7 mouse cellular contexts compared by ENCODE assay signal in the genomic region with DNA sequence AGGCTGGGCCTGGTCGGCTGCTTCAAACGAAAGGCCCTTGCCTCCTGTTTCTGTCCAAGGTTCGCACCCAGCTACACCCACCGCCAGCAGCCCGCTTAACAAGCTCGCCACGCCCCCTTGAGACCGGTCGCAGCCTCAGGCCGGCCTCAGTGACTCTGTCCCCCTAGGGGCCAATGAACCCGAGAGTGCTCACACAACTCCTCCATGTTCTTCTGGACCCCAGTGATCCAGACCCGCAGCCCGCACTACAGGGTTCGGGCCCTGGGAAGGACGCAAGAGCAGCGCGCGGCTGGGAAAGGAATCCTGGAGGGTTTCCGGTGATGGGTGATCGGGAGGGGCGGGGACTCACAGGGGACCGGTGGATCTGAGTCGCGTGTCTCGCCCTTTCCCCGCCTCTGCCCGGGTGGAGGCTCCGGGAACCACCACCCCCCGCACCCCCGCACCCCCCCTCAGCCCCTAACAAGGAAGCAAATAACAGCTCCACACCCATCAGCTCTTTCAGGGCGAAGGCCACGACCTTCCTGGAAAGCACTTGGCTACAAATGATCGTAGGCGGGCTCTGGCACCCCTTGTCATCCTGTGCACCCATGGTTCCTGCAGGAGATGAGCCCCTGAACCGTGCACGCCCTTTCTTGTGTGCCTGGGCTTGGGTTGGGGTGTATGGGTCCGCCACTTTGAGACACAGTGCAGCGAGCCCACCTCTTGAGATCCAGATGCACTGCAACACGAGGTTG. TPM values are rescaled to one million over a fixed set of nuclear protein-coding genes. Genes with fewer than 3 reads are reported as not detected.
A peak's percentile ranks its signal among the peaks of the same experiment; 100 is the strongest.
DNase-seq lines count a peak whose midpoint lies in the region; ATAC-seq and TF ChIP-seq lines count a peak whose summit lies in the region.

No protein-coding gene starts in this region.

- no peaks in the 10 kb centered on the region for H3K9me3 ChIP-seq in ES-Bruce4 (replicated peaks; ENCODE audit: control insufficient read depth, insufficient read depth, low read length, poor library complexity, severe bottlenecking)
- H3K9me3 ChIP-seq in forebrain, embryonic 14.5 days (replicated peaks; ENCODE audit: control insufficient read depth, low read length): no peaks in the 10 kb centered on the region
- no peaks in the 10 kb centered on the region for H3K9me3 ChIP-seq in hindbrain, embryonic 10.5 days

- peak overlapping the region; percentile 66 for H3K4me3 ChIP-seq in ES-Bruce4 (ENCODE audit: low read depth, low read length)
- H3K4me3 ChIP-seq in forebrain, embryonic 14.5 days (ENCODE audit: low read depth, low read length): peak overlapping the region; percentile 44
- peak overlapping the region; percentile 63 for H3K4me3 ChIP-seq in hindbrain, embryonic 10.5 days

- WGBS in forebrain, embryonic 14.5 days: under 1% methylated on average over 39 of the region's 39 CpGs
- under 1% methylated on average over 39 of the region's 39 CpGs for WGBS in hindbrain, embryonic 10.5 days

- peak; percentile 49; the same call in 1 of the 2 replicates for TF ChIP-seq EP300 in ES-Bruce4 (IDR thresholded peaks at IDR 0.05; ENCODE audit: insufficient read depth, low read depth, low read length)

- DNase-seq in adrenal gland, adult (ENCODE audit: inconsistent age in 2 of 2, low spot score in 1 of 2): peak; percentile 88 to 94
- DNase-seq in forebrain, embryonic 14.5 days (ENCODE audit: low spot score): peak; percentile 70
- peak; percentile 69 for DNase-seq in hindbrain, embryonic 10.5 days (ENCODE audit: low spot score)
- peak; percentile 50 to 72 for DNase-seq in layer of hippocampus, postnatal 10 days (ENCODE audit: low spot score in 2 of 2)
- DNase-seq in lung, postnatal 36 days: peak; percentile 90
- peak; percentile 85 to 86 for DNase-seq in right cerebral cortex, postnatal 10 days (ENCODE audit: low spot score in 2 of 2)

- peak overlapping the region; percentile 31 for H3K9ac ChIP-seq in ES-Bruce4 (ENCODE audit: low read depth, poor library complexity, severe bottlenecking)
- peak overlapping the region; percentile 64 for H3K9ac ChIP-seq in forebrain, embryonic 14.5 days (ENCODE audit: low read length)

- no peaks in the 10 kb centered on the region for H3K36me3 ChIP-seq in ES-Bruce4 (ENCODE audit: control insufficient read depth, insufficient read depth, low read length, poor library complexity, severe bottlenecking)
- no peaks in the 10 kb centered on the region for H3K36me3 ChIP-seq in forebrain, embryonic 14.5 days (ENCODE audit: control insufficient read depth, insufficient read depth, low read length)
- H3K36me3 ChIP-seq in hindbrain, embryonic 10.5 days: no peaks in the 10 kb centered on the region

- ATAC-seq in forebrain, embryonic 14.5 days: peak; percentile 60

- peaks cover 6% of the 10 kb centered on the region for H3K4me1 ChIP-seq in ES-Bruce4 (ENCODE audit: control insufficient read depth, insufficient read depth, low read length)
- peaks cover 18% of the 10 kb centered on the region for H3K4me1 ChIP-seq in forebrain, embryonic 14.5 days (ENCODE audit: control insufficient read depth, insufficient read depth, low read length)
- H3K4me1 ChIP-seq in hindbrain, embryonic 10.5 days (replicated peaks): peaks cover 39% of the 10 kb centered on the region

- no peak for TF ChIP-seq POLR2A in ES-Bruce4 (IDR thresholded peaks at IDR 0.05; ENCODE audit: insufficient read depth, low read length)

- peak overlapping the region; percentile 83 for H3K4me2 ChIP-seq in forebrain, embryonic 14.5 days (ENCODE audit: low read length)

- H3K27ac ChIP-seq in ES-Bruce4 (ENCODE audit: insufficient read depth, low read length): peak overlapping the region; percentile 76
- H3K27ac ChIP-seq in forebrain, embryonic 14.5 days (ENCODE audit: low read depth, low read length): no peak overlapping the region
- H3K27ac ChIP-seq in hindbrain, embryonic 10.5 days: peak overlapping the region; percentile 86

- H3K27me3 ChIP-seq in ES-Bruce4 (ENCODE audit: control insufficient read depth, insufficient read depth, low read length, poor library complexity, severe bottlenecking): no peaks in the 10 kb centered on the region
- no peaks in the 10 kb centered on the region for H3K27me3 ChIP-seq in forebrain, embryonic 14.5 days (replicated peaks; ENCODE audit: control insufficient read depth, insufficient read depth, low read length)
- H3K27me3 ChIP-seq in hindbrain, embryonic 10.5 days (ENCODE audit: insufficient read depth, poor library complexity, severe bottlenecking): no peaks in the 10 kb centered on the region

- TF ChIP-seq CTCF in ES-Bruce4 (IDR thresholded peaks at IDR 0.05; ENCODE audit: low read depth, low read length): no peak

RNA-seq across cellular contexts. Expression of a gene that starts 17.9 kb away (rescaled TPM):
- polyA plus RNA-seq in ES-Bruce4 (2011; ENCODE audit: insufficient read depth, insufficient read length, low read depth, missing spikeins): 39.2 and 40.2 TPM in 2 replicates
- 65.5 and 65.8 TPM in 2 replicates for polyA plus RNA-seq in forebrain, embryonic 14.5 days (2014; fragmentation: Nextera tagmentation; extraction: Ambion mirVana)
- polyA plus RNA-seq in hindbrain, embryonic 10.5 days (2016; fragmentation: Nextera tagmentation; extraction: Ambion mirVana): 88.5 and 106 TPM in 2 replicates
- total RNA-seq in layer of hippocampus, postnatal 10 days (2021): 10 to 100 TPM; 19.8 to 20.5 TPM

RNA-seq across cellular contexts. Expression of a gene that starts 18.2 kb away (rescaled TPM):
- 10.0 and 13.2 TPM in 2 replicates for polyA plus RNA-seq in ES-Bruce4 (2011; ENCODE audit: insufficient read depth, insufficient read length, low read depth, missing spikeins)
- polyA plus RNA-seq in forebrain, embryonic 14.5 days (2014; fragmentation: Nextera tagmentation; extraction: Ambion mirVana): 8.4 and 8.8 TPM in 2 replicates
- 11.7 and 12.2 TPM in 2 replicates for polyA plus RNA-seq in hindbrain, embryonic 10.5 days (2016; fragmentation: Nextera tagmentation; extraction: Ambion mirVana)
- 10 to 100 TPM in 1 of 2 experiments, 1 to 10 TPM in 1; 9.8 to 10.3 TPM for total RNA-seq in layer of hippocampus, postnatal 10 days (2021)

RNA-seq across cellular contexts. Expression of a gene that starts 24.6 kb away (rescaled TPM):
- 128 and 136 TPM in 2 replicates for polyA plus RNA-seq in ES-Bruce4 (2011; ENCODE audit: insufficient read depth, insufficient read length, low read depth, missing spikeins)
- polyA plus RNA-seq in forebrain, embryonic 14.5 days (2014; fragmentation: Nextera tagmentation; extraction: Ambion mirVana): 49.1 and 52.9 TPM in 2 replicates
- 41.3 and 48.3 TPM in 2 replicates for polyA plus RNA-seq in hindbrain, embryonic 10.5 days (2016; fragmentation: Nextera tagmentation; extraction: Ambion mirVana)
- total RNA-seq in layer of hippocampus, postnatal 10 days (2021): 10 to 100 TPM; 35.7 to 39.5 TPM
